In the genomic region with DNA sequence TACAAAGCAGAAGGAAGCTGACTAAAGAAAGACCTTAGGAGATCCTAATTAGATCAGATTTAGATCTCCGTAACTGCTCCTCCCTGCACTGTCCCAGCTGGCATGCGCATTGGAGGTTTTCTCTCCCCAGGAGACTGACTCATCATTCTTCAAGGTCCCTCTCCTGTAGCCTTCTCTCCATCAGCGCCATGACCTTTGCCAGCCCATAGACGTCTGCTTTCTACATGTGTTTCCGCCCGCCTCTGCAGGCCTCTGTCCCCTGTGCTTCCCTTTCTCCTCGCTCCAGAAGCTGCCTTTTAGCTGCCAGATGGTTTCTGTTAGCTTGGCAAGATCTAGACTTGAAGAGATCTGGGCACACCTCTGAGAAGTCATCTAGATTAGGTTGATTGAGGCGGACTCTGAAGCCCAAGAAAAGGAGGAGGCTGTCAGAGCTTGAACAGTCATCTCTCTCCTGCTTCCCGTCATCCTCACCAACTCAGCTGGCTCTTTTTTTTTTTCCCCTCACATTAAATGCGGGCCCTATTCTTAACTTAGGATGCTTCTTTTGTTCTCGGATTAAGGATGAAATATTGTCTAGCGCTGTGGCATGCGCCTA, we compare ENCODE assay signal across 13 mouse cellular contexts. TPM values are rescaled to one million over a fixed set of nuclear protein-coding genes. Genes with fewer than 3 reads are reported as not detected.
DNase-seq lines count a peak whose midpoint lies in the region; ATAC-seq lines count a peak whose summit lies in the region.
"Had no signal": no experiment of that assay in that cellular context is flagged by ENCODE, and none has a peak within 500 bp of the region (broad histone marks: within the 10 kb centered on the region; RNA-seq: fewer than 3 reads in every experiment).

No protein-coding gene starts in this region.

- H3K4me1 ChIP-seq in intestine, embryonic 16.5 days (ENCODE audit: control insufficient read depth, insufficient read depth, low read length) = peaks cover 4% of the 10 kb centered on the region; the same call in 1 of the 2 replicates

- intact Hi-C loops in left cerebral cortex, postnatal 4 days (cut with DNase I) = no loop called here

- no peak overlapping the region for H3K9ac ChIP-seq in intestine, embryonic 16.5 days (ENCODE audit: low read depth, low read length)

- no peak overlapping the region for H3K27ac ChIP-seq in intestine, embryonic 16.5 days (ENCODE audit: low read length)
- H3K27ac ChIP-seq: layer of hippocampus, adult 2 months had no signal

- H3K9me3 ChIP-seq in intestine, embryonic 16.5 days (ENCODE audit: control insufficient read depth, low read length) = no peaks in the 10 kb centered on the region

- no peaks in the 10 kb centered on the region for H3K36me3 ChIP-seq in intestine, embryonic 16.5 days (ENCODE audit: control insufficient read depth, insufficient read depth, low read length)
- H3K36me3 ChIP-seq: G1E had no signal

- H3K27me3 ChIP-seq in intestine, embryonic 16.5 days (replicated peaks; ENCODE audit: control insufficient read depth, insufficient read depth, low read length) = no peaks in the 10 kb centered on the region

- DNase-seq in left cerebral cortex, postnatal 4 days = peak; percentile 8
- no peak for DNase-seq in left cerebral cortex, adult 8-10 months (ENCODE audit: low spot score in 2 of 2)
- peak; percentile 66 for DNase-seq in 416B (ENCODE audit: low read depth)
- peak; percentile 43 for DNase-seq in NIH3T3 (ENCODE audit: low read depth)
- DNase-seq in embryo, embryonic 9.5 days (ENCODE audit: extremely low spot score) = peak; percentile 26
- no peak for DNase-seq in natural killer cell, adult 2 months (ENCODE audit: low spot score in 2 of 2)
- DNase-seq in layer of hippocampus, postnatal 25 days (ENCODE audit: extremely low spot score in 1 of 2, low spot score in 1 of 2) = no peak
- DNase-seq: gastrocnemius, postnatal 10 days; liver had no signal

- no peak for ATAC-seq in intestine, embryonic 16.5 days

- no peak overlapping the region for H3K4me2 ChIP-seq in intestine, embryonic 16.5 days (ENCODE audit: low read depth, low read length)

- 65% methylated on average over 13 of the region's 13 CpGs for WGBS in intestine, embryonic 16.5 days

- no peak overlapping the region for H3K4me3 ChIP-seq in intestine, embryonic 16.5 days (ENCODE audit: low read length)
- H3K4me3 ChIP-seq: layer of hippocampus, adult 2 months; myocyte had no signal

RNA-seq across cellular contexts. Expression of gene Mical3, which starts 14.3 kb away (rescaled TPM):
- 100 to 1,000 TPM; 149 to 156 TPM for total RNA-seq in left cerebral cortex, postnatal 4 days (2021)
- 100 to 1,000 TPM; 105 to 113 (median 110) TPM for total RNA-seq in left cerebral cortex, adult 8-10 months (2022)
- polyA plus RNA-seq in intestine, embryonic 16.5 days (2015; fragmentation: Nextera tagmentation; extraction: Ambion mirVana) = 4.8 and 5.5 TPM in 2 replicates
- total RNA-seq in layer of hippocampus, postnatal 25 days (2021) = 10 to 100 TPM; 75.0 to 88.0 TPM

RNA-seq across cellular contexts. Expression of gene Pex26, which starts 38.4 kb away (rescaled TPM):
- total RNA-seq in left cerebral cortex, postnatal 4 days (2021) = 10 to 100 TPM; 15.2 to 15.6 TPM
- 10 to 100 TPM; 14.2 to 17.0 (median 14.8) TPM for total RNA-seq in left cerebral cortex, adult 8-10 months (2022)
- polyA plus RNA-seq in intestine, embryonic 16.5 days (2015; fragmentation: Nextera tagmentation; extraction: Ambion mirVana) = 13.4 and 14.8 TPM in 2 replicates
- 10 to 100 TPM; 11.0 to 11.9 TPM for total RNA-seq in layer of hippocampus, postnatal 25 days (2021)

Comparison
In these comparisons a context has a peak if more than half of its experiments do, and no peak if none do; other contexts are left out.
1. DNase-seq: peak in left cerebral cortex, postnatal 4 days (single experiment), 416B (single experiment), NIH3T3 (single experiment) and embryo, embryonic 9.5 days (single experiment); none in left cerebral cortex, adult 8-10 months (0 of 2), natural killer cell, adult 2 months (0 of 2) and layer of hippocampus, postnatal 25 days (0 of 2).